Mouse (Mus musculus): Measurements from ENCODE around the gene Zranb1. TPM values are rescaled to one million over a fixed set of nuclear protein-coding genes. Genes with fewer than 3 reads are reported as not detected.

The Zranb1 gene
- total RNA-seq, 1 experiment, result 19.3 TPM

GRCm38 (mm10) chr7:132982639-132983038 lies 51.7 kb downstream of the Zranb1 start:
- TF ChIP-seq CHD2 (IDR thresholded peaks at IDR 0.05; ENCODE audit: low read depth, low read length) (no peak), MAFK (IDR thresholded peaks at IDR 0.05; ENCODE audit: insufficient read depth, low read depth, low read length) (no peak), ZNF384 (IDR thresholded peaks at IDR 0.05; ENCODE audit: low read depth, low read length) (no peak), HCFC1 (IDR thresholded peaks at IDR 0.05; ENCODE audit: borderline replicate concordance, insufficient read depth, low read length) (no peak), ZC3H11A (IDR thresholded peaks at IDR 0.05; ENCODE audit: borderline replicate concordance, low read depth, low read length) (no peak)
- Histone ChIP-seq H3K9ac (ENCODE audit: insufficient read depth, low read depth, low read length, poor library complexity, severe bottlenecking) (no peak overlapping the region), H3K4me1 (ENCODE audit: control insufficient read depth in 2 of 2, insufficient read depth in 2 of 2, low read length in 2 of 2, poor library complexity in 1 of 2) (no peaks in the 10 kb centered on the region), H3K9me3 (ENCODE audit: control insufficient read depth, insufficient read depth, low read depth, low read length) (no peaks in the 10 kb centered on the region), H3K4me3 (ENCODE audit: insufficient read depth in 1 of 2, low read depth in 1 of 2, low read length in 2 of 2, poor library complexity in 1 of 2, severe bottlenecking in 1 of 2) (no peak overlapping the region), H3K36me3 (ENCODE audit: control insufficient read depth, insufficient read depth, low read length, poor library complexity, severe bottlenecking) (peaks cover 20% of the 10 kb centered on the region), H3K27ac (ENCODE audit: insufficient read depth, low read depth, low read length, poor library complexity, severe bottlenecking) (no peak overlapping the region)
- no peak for DNase-seq (ENCODE audit: low read depth, low spot score)
- in situ Hi-C loops (cut with MboI; ENCODE audit: low sequenced_read_pairs in 2 of 2, unreplicated experiment in 2 of 2), result no loop called here

DNA sequence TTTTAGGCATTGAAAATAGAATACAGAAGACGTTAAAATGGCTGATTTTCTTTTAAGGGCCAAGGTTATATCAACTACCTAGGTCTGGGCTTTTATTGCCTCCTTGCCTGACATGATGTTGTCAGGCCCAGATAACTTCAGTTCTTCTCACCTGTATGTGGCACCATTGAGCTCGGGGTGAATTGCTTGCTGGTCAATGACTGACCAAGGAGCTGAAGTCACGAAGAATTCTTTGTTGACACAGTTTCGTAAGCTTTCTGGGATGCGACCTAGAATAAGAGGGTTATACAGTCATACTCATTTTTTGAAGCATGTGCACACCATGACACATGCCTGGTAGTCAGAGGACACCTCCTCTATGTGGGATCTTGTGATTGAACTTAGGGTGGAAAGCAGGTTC lies 58.9 kb downstream of the Zranb1 start:
- TF ChIP-seq ZNF384 (IDR thresholded peaks at IDR 0.05; ENCODE audit: low read depth, low read length) (no peak), CHD2 (IDR thresholded peaks at IDR 0.05; ENCODE audit: low read depth, low read length) (no peak), HCFC1 (IDR thresholded peaks at IDR 0.05; ENCODE audit: borderline replicate concordance, insufficient read depth, low read length) (no peak), ZC3H11A (IDR thresholded peaks at IDR 0.05; ENCODE audit: borderline replicate concordance, low read depth, low read length) (no peak), MAFK (IDR thresholded peaks at IDR 0.05; ENCODE audit: insufficient read depth, low read depth, low read length) (no peak)
- in situ Hi-C loops (cut with MboI; ENCODE audit: low sequenced_read_pairs in 2 of 2, unreplicated experiment in 2 of 2), result no loop called here
- Histone ChIP-seq H3K27ac (ENCODE audit: insufficient read depth, low read depth, low read length, poor library complexity, severe bottlenecking) (no peak overlapping the region), H3K4me3 (ENCODE audit: insufficient read depth in 1 of 2, low read depth in 1 of 2, low read length in 2 of 2, poor library complexity in 1 of 2, severe bottlenecking in 1 of 2) (no peak overlapping the region), H3K9ac (ENCODE audit: insufficient read depth, low read depth, low read length, poor library complexity, severe bottlenecking) (no peak overlapping the region), H3K36me3 (ENCODE audit: control insufficient read depth, insufficient read depth, low read length, poor library complexity, severe bottlenecking) (peaks cover 61% of the 10 kb centered on the region), H3K4me1 (ENCODE audit: control insufficient read depth in 2 of 2, insufficient read depth in 2 of 2, low read length in 2 of 2, poor library complexity in 1 of 2) (peaks cover 0 to 4% of the 10 kb centered on the region in 2 experiments; a peak in 1 of 4 replicates), H3K9me3 (ENCODE audit: control insufficient read depth, insufficient read depth, low read depth, low read length) (no peaks in the 10 kb centered on the region)
- no peak for DNase-seq (ENCODE audit: low read depth, low spot score)

DNA sequence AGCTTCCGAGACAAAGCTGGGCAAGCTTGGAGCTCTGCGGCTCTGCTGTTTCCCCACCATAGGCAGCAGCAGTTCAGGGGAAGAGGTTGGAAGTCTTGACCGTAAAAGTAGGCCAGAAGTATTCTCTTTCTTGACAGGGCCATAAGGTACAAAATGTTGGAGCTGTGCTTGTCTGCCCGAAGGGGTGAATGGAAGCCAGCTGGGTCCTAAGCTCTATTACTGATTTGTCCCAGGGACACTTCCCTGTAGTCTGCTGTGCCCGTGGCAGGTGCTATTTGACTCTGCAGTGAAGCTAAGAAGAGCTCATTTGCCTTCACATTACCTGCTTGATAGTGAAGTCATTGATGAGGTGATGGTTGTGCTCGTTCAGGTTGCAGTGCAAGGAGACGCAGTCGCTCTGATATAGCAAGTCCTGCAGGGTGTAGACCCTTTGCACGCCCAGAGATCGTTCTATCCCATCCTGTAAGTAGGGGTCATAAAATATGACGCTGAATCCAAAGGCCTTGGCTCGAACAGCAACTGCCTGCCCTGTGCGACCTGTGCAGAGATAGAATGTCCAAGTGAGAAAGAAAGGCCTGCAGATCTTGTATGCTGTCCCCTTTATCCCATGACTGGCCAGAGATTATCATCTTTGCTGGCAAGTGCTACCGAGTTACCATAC lies 60.4 kb downstream of the Zranb1 start:
- Histone ChIP-seq H3K36me3 (ENCODE audit: control insufficient read depth, insufficient read depth, low read length, poor library complexity, severe bottlenecking) (peaks cover 74% of the 10 kb centered on the region), H3K9ac (ENCODE audit: insufficient read depth, low read depth, low read length, poor library complexity, severe bottlenecking) (no peak overlapping the region), H3K9me3 (ENCODE audit: control insufficient read depth, insufficient read depth, low read depth, low read length) (no peaks in the 10 kb centered on the region), H3K4me1 (ENCODE audit: control insufficient read depth in 2 of 2, insufficient read depth in 2 of 2, low read length in 2 of 2, poor library complexity in 1 of 2) (peaks cover 0 to 4% of the 10 kb centered on the region in 2 experiments; a peak in 1 of 4 replicates), H3K27ac (ENCODE audit: insufficient read depth, low read depth, low read length, poor library complexity, severe bottlenecking) (no peak overlapping the region), H3K4me3 (ENCODE audit: insufficient read depth in 1 of 2, low read depth in 1 of 2, low read length in 2 of 2, poor library complexity in 1 of 2, severe bottlenecking in 1 of 2) (no peak overlapping the region)
- DNase-seq (ENCODE audit: low read depth, low spot score), result no peak
- TF ChIP-seq CHD2 (IDR thresholded peaks at IDR 0.05; ENCODE audit: low read depth, low read length) (no peak), ZNF384 (IDR thresholded peaks at IDR 0.05; ENCODE audit: low read depth, low read length) (no peak), HCFC1 (IDR thresholded peaks at IDR 0.05; ENCODE audit: borderline replicate concordance, insufficient read depth, low read length) (no peak), ZC3H11A (IDR thresholded peaks at IDR 0.05; ENCODE audit: borderline replicate concordance, low read depth, low read length) (no peak), MAFK (IDR thresholded peaks at IDR 0.05; ENCODE audit: insufficient read depth, low read depth, low read length) (no peak)
- in situ Hi-C loops (cut with MboI; ENCODE audit: low sequenced_read_pairs in 2 of 2, unreplicated experiment in 2 of 2), result no loop called here

GRCm38 (mm10) chr7:132992967-132993615 lies 62.1 kb downstream of the Zranb1 start:
- TF ChIP-seq HCFC1 (IDR thresholded peaks at IDR 0.05; ENCODE audit: borderline replicate concordance, insufficient read depth, low read length) (no peak), ZNF384 (IDR thresholded peaks at IDR 0.05; ENCODE audit: low read depth, low read length) (no peak), MAFK (IDR thresholded peaks at IDR 0.05; ENCODE audit: insufficient read depth, low read depth, low read length) (no peak)
- no peak overlapping the region for H3K9ac ChIP-seq (ENCODE audit: insufficient read depth, low read depth, low read length, poor library complexity, severe bottlenecking)
- H3K4me3 ChIP-seq (ENCODE audit: insufficient read depth in 1 of 2, low read depth in 1 of 2, low read length in 2 of 2, poor library complexity in 1 of 2, severe bottlenecking in 1 of 2), result no peak overlapping the region
- in situ Hi-C loops (cut with MboI; ENCODE audit: low sequenced_read_pairs in 2 of 2, unreplicated experiment in 2 of 2), result no loop called here
- H3K36me3 ChIP-seq (ENCODE audit: control insufficient read depth, insufficient read depth, low read length, poor library complexity, severe bottlenecking), result peaks cover 86% of the 10 kb centered on the region
- DNase-seq (ENCODE audit: low read depth, low spot score), result no peak
- peaks cover 0 to 3% of the 10 kb centered on the region in 2 experiments; a peak in 1 of 4 replicates for H3K4me1 ChIP-seq (ENCODE audit: control insufficient read depth in 2 of 2, insufficient read depth in 2 of 2, low read length in 2 of 2, poor library complexity in 1 of 2)
- no peaks in the 10 kb centered on the region for H3K9me3 ChIP-seq (ENCODE audit: control insufficient read depth, insufficient read depth, low read depth, low read length)
- H3K27ac ChIP-seq (ENCODE audit: insufficient read depth, low read depth, low read length, poor library complexity, severe bottlenecking), result no peak overlapping the region; the same call in 1 of the 2 replicates

All from ES-E14 (cell line).